Mouse (Mus musculus): ENCODE measurements around the gene Crabp2.

DNA sequence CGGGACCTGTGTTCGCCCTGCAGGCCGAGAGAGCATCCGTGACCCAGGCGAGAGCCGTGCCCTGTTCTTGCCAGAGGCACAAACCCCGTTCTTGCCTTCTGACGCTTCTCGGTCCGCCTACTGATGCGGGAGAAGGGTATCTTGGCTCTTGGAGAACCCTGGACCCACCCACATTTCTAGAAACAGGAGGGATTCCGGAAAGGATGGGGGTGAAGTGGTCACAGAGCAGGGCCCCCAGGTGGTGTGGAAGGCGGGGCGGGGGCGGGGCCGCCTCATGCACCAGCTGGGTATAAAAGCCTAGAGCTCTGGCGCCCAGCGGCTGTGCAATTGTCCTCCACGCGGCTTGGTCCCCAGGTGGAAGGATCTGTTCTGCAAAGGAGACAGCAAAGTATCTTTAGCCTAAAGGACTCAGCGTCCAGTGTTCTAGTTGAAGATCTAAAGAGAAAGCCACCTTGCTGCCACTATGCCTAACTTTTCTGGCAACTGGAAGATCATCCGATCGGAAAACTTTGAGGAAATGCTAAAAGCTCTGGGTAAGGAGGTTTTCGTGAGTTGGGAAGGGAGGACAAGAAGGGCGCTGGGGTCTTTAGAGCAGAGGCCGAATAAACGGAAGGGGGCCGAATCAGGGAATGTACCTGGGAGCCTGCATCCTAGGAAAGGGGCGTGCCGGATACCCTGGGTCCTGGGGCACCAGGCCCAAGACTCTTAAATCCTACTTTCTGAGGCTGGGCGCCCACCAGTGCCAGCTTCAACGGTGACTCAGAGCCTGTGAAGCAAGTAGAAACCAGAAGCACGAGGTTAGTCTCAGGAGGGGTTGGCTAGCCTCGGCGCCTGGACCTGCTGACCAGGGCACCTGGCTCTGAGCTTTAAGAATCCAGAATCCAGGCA lies at the start of gene Crabp2:
- TF ChIP-seq POLR2AphosphoS5 (IDR thresholded peaks at IDR 0.05; ENCODE audit: borderline replicate concordance, low read depth, low read length) (no peak), CTCF (IDR thresholded peaks at IDR 0.05 in 2 of 3, conservative IDR thresholded peaks at IDR 0.05 in 1 of 3; ENCODE audit: control insufficient read depth in 1 of 3, insufficient read depth in 1 of 3, low read depth in 2 of 3, low read length in 3 of 3, poor library complexity in 1 of 3, severe bottlenecking in 1 of 3) (no peak), EP300 (IDR thresholded peaks at IDR 0.05; ENCODE audit: low read depth in 1 of 2, low read length in 2 of 2) (no peak), POLR2A (IDR thresholded peaks at IDR 0.05; ENCODE audit: control insufficient read depth in 1 of 2, insufficient read depth in 1 of 2, low read depth in 1 of 2, low read length in 2 of 2, poor library complexity in 1 of 2) (no peak), SIN3A (IDR thresholded peaks at IDR 0.05; ENCODE audit: low read length) (no peak)
